Mouse (Mus musculus) gastrocnemius, adult 8-10 months (tissue): Measurements from ENCODE around the gene Alox5ap. TPM values are rescaled to one million over a fixed set of nuclear protein-coding genes. Genes with fewer than 3 reads are reported as not detected.

ENCODE experiments used
- microRNA-seq: library from miRNA; unstranded; fragments of <30 nt; microRNA quantifications from one replicate; pipeline ENCODE4 v1.2.0, GENCODE M21; 2022
- total RNA-seq, 4 experiments: library from RNA; stranded (reverse); gene quantifications; 2 replicates each; pipeline ENCODE4 v1.2.4; 2022

Gene Alox5ap
- total RNA-seq, 4 experiments from 2014 or later, result 2.2 to 4.3 (median 2.8) TPM

Small RNA genes lying within 50 kb of the gene (microRNA-seq; reads per million reads assigned to microRNA genes)
- gene Gm24105, result not detected

Other genes with a start within 250 kb of the Alox5ap start
- gene Uspl1, start 80.4 kb upstream of the Alox5ap start, total RNA-seq, result 10 to 100 TPM; 29.8 to 41.7 (median 32.2) TPM
- gene Hmgb1, start 80.3 kb upstream of the Alox5ap start, total RNA-seq, result 100 to 1,000 TPM in 3 of 4 experiments, 10 to 100 TPM in 1; 90.7 to 109 (median 107) TPM
- gene Medag, start 147.0 kb downstream of the Alox5ap start, total RNA-seq, result 10 to 100 TPM in 2 of 4 experiments, 1 to 10 TPM in 2; 6.8 to 11.4 (median 9.4) TPM
- not detected for gene Tex26, start 174.9 kb downstream of the Alox5ap start, total RNA-seq